Mouse (Mus musculus): ENCODE measurements around the gene Pold1.

DNA sequence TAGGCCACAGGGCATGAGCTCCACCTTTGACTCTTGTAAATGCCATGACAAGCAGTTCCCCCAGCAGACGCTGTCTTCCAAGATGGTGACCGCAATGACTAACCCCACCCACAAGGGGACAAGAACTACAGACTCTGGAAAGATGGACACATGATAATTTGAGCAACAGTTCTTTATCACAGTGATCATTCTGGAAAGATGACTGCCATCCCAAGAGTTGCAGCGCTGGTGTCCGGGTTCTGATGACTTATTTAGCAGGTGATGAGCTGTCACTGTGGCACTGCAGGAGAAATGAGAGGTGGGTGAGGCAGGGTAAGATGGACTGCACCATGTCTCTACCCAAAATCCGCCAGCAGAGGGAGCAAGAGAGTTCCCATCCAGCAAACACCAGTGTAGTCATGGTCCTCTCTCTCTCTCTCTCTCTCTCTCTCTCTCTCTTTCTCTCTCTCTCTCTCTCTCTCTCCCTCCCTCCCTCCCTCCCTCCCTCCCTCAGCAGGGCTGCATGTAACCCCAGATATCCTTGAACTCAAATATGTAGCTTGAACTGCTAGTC lies 47.0 kb downstream of the Pold1 start:
- TF ChIP-seq CTCF (IDR thresholded peaks at IDR 0.05; ENCODE audit: low read depth), result peak; percentile 70
- no peak for TF ChIP-seq EP300 (IDR thresholded peaks at IDR 0.05; ENCODE audit: low read depth)
